Mouse (Mus musculus): ENCODE results near the gene Ptges.

- TF ChIP-seq CTCF (IDR thresholded peaks at IDR 0.05; ENCODE audit: borderline replicate concordance, insufficient read depth, low read length) = no peak
- no peak for TF ChIP-seq POLR2A (IDR thresholded peaks at IDR 0.05; ENCODE audit: low read depth, low read length)
Observed at GRCm38 (mm10) chr2:30857076-30857475, 72.6 kb downstream of the Ptges start.
